Mouse (Mus musculus) urinary bladder, postnatal 25 days (tissue): ENCODE measurements at regions not wholly inside any gene's neighbourhood (a gene's known extent, or its start where the extent isn't known, plus 50 kb on each side); places are given as distances from the start of the nearest gene placed in this dataset.
A peak's percentile ranks its signal among the peaks of the same experiment; 100 is the strongest.

ENCODE experiments used
- DNase-seq: peaks from one replicate; pipeline ENCODE4 v3.0.0; 2022; ENCODE audit warnings: low spot score

GRCm38 (mm10) chr13:42592945-42593344 lies 87.5 kb upstream of the Phactr1 start:
- DNase-seq: no peak

- no peak for DNase-seq
Observed at GRCm38 (mm10) chr13:42593488-42594170, 86.8 kb upstream of the Phactr1 start.

GRCm38 (mm10) chr13:42595180-42595579 lies 85.2 kb upstream of the Phactr1 start:
- no peak for DNase-seq

GRCm38 (mm10) chr13:42597781-42598180 lies 82.6 kb upstream of the Phactr1 start:
- no peak for DNase-seq

GRCm38 (mm10) chr13:42603308-42603707 lies 77.1 kb upstream of the Phactr1 start:
- no peak for DNase-seq

GRCm38 (mm10) chr13:42607735-42608134 lies 72.7 kb upstream of the Phactr1 start:
- no peak for DNase-seq

- no peak for DNase-seq
Observed at GRCm38 (mm10) chr13:42608963-42609362, 71.5 kb upstream of the Phactr1 start.

- DNase-seq: no peak
Observed at GRCm38 (mm10) chr13:42613326-42613725, 67.1 kb upstream of the Phactr1 start.

- DNase-seq: no peak
Observed at GRCm38 (mm10) chr13:42615826-42616225, 64.6 kb upstream of the Phactr1 start.

- no peak for DNase-seq
Observed at GRCm38 (mm10) chr13:42617225-42617624, 63.2 kb upstream of the Phactr1 start.

- DNase-seq: peak; percentile 12
Observed at GRCm38 (mm10) chr13:42617844-42618243, 62.6 kb upstream of the Phactr1 start.

- no peak for DNase-seq
Observed at GRCm38 (mm10) chr13:42619555-42620280, 60.7 kb upstream of the Phactr1 start.

- no peak for DNase-seq
Observed at GRCm38 (mm10) chr13:42623491-42623890, 56.9 kb upstream of the Phactr1 start.
